Mouse (Mus musculus) ovary, postnatal 14 days (tissue): ENCODE data around the gene Safb2.
"Not testable (repeated sequence)": the region's sequence is repeated elsewhere in the genome, so short reads cannot be mapped to it uniquely, and the experiment has no call there.

ENCODE experiments used
- DNase-seq: peaks from one replicate; pipeline ENCODE4 v3.0.0; 2022; ENCODE audit warnings: low spot score

Safb2 gene

GRCm38 (mm10) chr17:56584257-56585130 lies at the start of gene Safb2, which contains the start of gene Safb:
Safb2 (minus strand) TSS chr17:56584585.
Safb (plus strand) TSS chr17:56584825.
- DNase-seq, result peak; percentile 99

- no peak for DNase-seq
These were observed 49.6 kb upstream of the Safb2 start for GRCm38 (mm10) chr17:56634023-56634422.

GRCm38 (mm10) chr17:56631807-56632206 lies 47.4 kb upstream of the Safb2 start:
- no peak for DNase-seq

- not testable (repeated sequence) for DNase-seq
These were observed 45.7 kb upstream of the Safb2 start for GRCm38 (mm10) chr17:56629800-56630781.

- no peak for DNase-seq
These were observed 43.3 kb upstream of the Safb2 start, which contains the start of gene Catsperd for GRCm38 (mm10) chr17:56627530-56628277. Catsperd (plus strand) TSS chr17:56628143.

- DNase-seq, result peak; percentile 96
These were observed 42.5 kb upstream of the Safb2 start, which contains the start of gene Lonp1 for GRCm38 (mm10) chr17:56626754-56627470. Lonp1 (minus strand) TSS chr17:56626887.

- DNase-seq, result no peak
These were observed 41.9 kb upstream of the Safb2 start for GRCm38 (mm10) chr17:56626260-56626659.

- no peak for DNase-seq
These were observed 41.1 kb upstream of the Safb2 start for GRCm38 (mm10) chr17:56625495-56625894.

GRCm38 (mm10) chr17:56617628-56618027 lies 33.2 kb upstream of the Safb2 start:
- DNase-seq, result no peak

- no peak for DNase-seq
These were observed 32.3 kb upstream of the Safb2 start for GRCm38 (mm10) chr17:56616725-56617124.

GRCm38 (mm10) chr17:56615792-56616191 lies 31.4 kb upstream of the Safb2 start:
- DNase-seq, result no peak

- no peak for DNase-seq
These were observed 30.9 kb upstream of the Safb2 start for GRCm38 (mm10) chr17:56615136-56615784.

- no peak for DNase-seq
These were observed 30.2 kb upstream of the Safb2 start for GRCm38 (mm10) chr17:56614391-56615135.

GRCm38 (mm10) chr17:56613893-56614292 lies 29.5 kb upstream of the Safb2 start:
- DNase-seq, result not testable (repeated sequence)

- DNase-seq, result peak; percentile 98
These were observed 29.0 kb upstream of the Safb2 start, which contains the start of gene Rpl36 for GRCm38 (mm10) chr17:56613236-56613844. Rpl36 (plus strand) TSS chr17:56613416.

GRCm38 (mm10) chr17:56612565-56612939 lies 28.2 kb upstream of the Safb2 start:
- not testable (repeated sequence) for DNase-seq

GRCm38 (mm10) chr17:56611861-56612564 lies 27.6 kb upstream of the Safb2 start:
- DNase-seq, result no peak

GRCm38 (mm10) chr17:56611323-56611722 lies 26.9 kb upstream of the Safb2 start:
- DNase-seq, result no peak
